Mouse (Mus musculus) heart, postnatal 0 days (tissue): Measurements from ENCODE around the gene Nova2. TPM values are rescaled to one million over a fixed set of nuclear protein-coding genes. Genes with fewer than 3 reads are reported as not detected.

Experiments used
- ATAC-seq: fragments of 200-750 bp; cut with Nextera tagmentation; 2 replicates; pipeline ENCODE4 v1.8.0; 2017; ENCODE audit warnings: low read depth, moderate number of reproducible peaks, moderate library complexity; ENCODE audit not compliant: insufficient read depth
- DNase-seq: peaks from one replicate; pipeline ENCODE4 v3.0.0-alpha.2; 2016; ENCODE audit warnings: low spot score
- H3K27ac ChIP-seq: fragments of 300-500 bp; sonication (generic); 2 replicates; pipeline ENCODE4 v1.5.1; 2014; ENCODE audit warnings: low read depth, mild to moderate bottlenecking
- H3K27me3 ChIP-seq: fragments of 300-500 bp; sonication (generic); 2 replicates; pipeline ENCODE4 v1.6.1; 2014; ENCODE audit warnings: low read length, mixed read lengths; ENCODE audit not compliant: control insufficient read depth, insufficient read depth
- H3K36me3 ChIP-seq: fragments of 300-500 bp; sonication (generic); replicated peaks from 2 replicates; pipeline ENCODE4 v1.6.1; 2014; ENCODE audit warnings: low read length, mixed read lengths; ENCODE audit not compliant: control insufficient read depth, insufficient read depth
- H3K4me1 ChIP-seq: fragments of 300-500 bp; sonication (generic); 2 replicates; pipeline ENCODE4 v1.6.1; 2014; ENCODE audit warnings: antibody characterized with exemption; ENCODE audit not compliant: control insufficient read depth, insufficient read depth
- H3K4me2 ChIP-seq: fragments of 300-500 bp; sonication (generic); 2 replicates; pipeline ENCODE4 v1.6.1; 2014; ENCODE audit warnings: low read depth, mild to moderate bottlenecking, low read length, moderate library complexity
- H3K4me3 ChIP-seq: fragments of 300-500 bp; sonication (generic); 2 replicates; pipeline ENCODE4 v1.5.1; 2014; ENCODE audit warnings: low read depth, low read length
- H3K9ac ChIP-seq: fragments of 300-500 bp; sonication (generic); replicated peaks from 2 replicates; pipeline ENCODE4 v1.6.1; 2014; ENCODE audit warnings: low read depth, low read length, mixed read lengths
- H3K9me3 ChIP-seq: fragments of 300-500 bp; sonication (generic); replicated peaks from 2 replicates; pipeline ENCODE4 v1.6.1; 2016; ENCODE audit warnings: low read length; ENCODE audit not compliant: control insufficient read depth
- CTCF ChIP-seq: IDR thresholded peaks from 2 replicates; pipeline ENCODE4 v1.5.1; 2016; ENCODE audit warnings: antibody characterized with exemption, control low read depth, low read depth
- EP300 ChIP-seq: IDR thresholded peaks from 2 replicates; pipeline ENCODE4 v1.6.1; 2016; ENCODE audit warnings: antibody characterized with exemption, low read depth
- WGBS: fragments of 180-500 bp; shearing (Covaris S2); extraction: QIAGEN DNeasy Blood & Tissue Kit; methylation state at CpG from one replicate; pipeline ENCODE4 v1.1.7; 2014; 5-methylcytosine and 5-hydroxymethylcytosine counted together
- polyA plus RNA-seq: library from polyadenylated mRNA; unstranded; fragments of >200 nt; fragmentation: Nextera tagmentation; extraction: Ambion mirVana; gene quantifications from 2 replicates; pipeline ENCODE4 v1.2.1, GENCODE M21; 2015
- total RNA-seq: library from RNA; depleted of rRNA; stranded (reverse); fragments of >200 nt; gene quantifications from 2 replicates; pipeline ENCODE4 v1.2.3, GENCODE M21; 2014; ENCODE audit warnings: low replicate concordance

Gene Nova2
- total and polyA plus RNA-seq, 2 experiments from 2014 or later, result 0.41 to 0.61 TPM

DNA sequence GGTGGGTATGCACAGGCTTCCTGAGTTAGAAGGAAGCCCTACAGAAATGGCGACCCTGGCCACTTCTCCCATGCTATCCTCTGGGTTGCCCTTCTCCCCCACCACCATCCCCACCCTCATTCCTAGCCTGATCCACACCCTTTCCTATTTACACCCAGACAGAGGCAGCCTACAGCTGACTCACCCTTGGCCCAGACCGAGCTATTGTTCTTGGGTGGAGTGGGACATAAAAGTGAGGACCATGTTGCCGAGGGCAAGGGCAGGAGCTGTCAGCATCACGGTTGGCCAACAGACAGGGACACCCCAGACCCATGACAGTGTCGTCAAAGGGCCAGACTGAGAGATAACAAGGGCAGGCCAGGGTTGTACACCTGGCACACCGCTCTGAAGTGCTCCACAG lies 22.5 kb downstream of the Nova2 start:
- peak; percentile 87 for ATAC-seq
- no peaks in the 10 kb centered on the region for H3K36me3 ChIP-seq
- H3K27ac ChIP-seq, result peak overlapping the region; percentile 69
- H3K9me3 ChIP-seq, result no peaks in the 10 kb centered on the region
- peak; percentile 36 for DNase-seq
- H3K4me1 ChIP-seq, result no peaks in the 10 kb centered on the region; the same call in 1 of the 2 replicates
- TF ChIP-seq CTCF, result no peak
- peak; percentile 83 for TF ChIP-seq EP300
- H3K9ac ChIP-seq, result no peak overlapping the region
- 40% methylated on average over 6 of the region's 6 CpGs for WGBS
- no peak overlapping the region for H3K4me3 ChIP-seq
- no peak overlapping the region for H3K4me2 ChIP-seq
- H3K27me3 ChIP-seq, result 0 out of 2 replicates have a peak, but pooled peaks cover 8% of the 10 kb centered on the region

DNA sequence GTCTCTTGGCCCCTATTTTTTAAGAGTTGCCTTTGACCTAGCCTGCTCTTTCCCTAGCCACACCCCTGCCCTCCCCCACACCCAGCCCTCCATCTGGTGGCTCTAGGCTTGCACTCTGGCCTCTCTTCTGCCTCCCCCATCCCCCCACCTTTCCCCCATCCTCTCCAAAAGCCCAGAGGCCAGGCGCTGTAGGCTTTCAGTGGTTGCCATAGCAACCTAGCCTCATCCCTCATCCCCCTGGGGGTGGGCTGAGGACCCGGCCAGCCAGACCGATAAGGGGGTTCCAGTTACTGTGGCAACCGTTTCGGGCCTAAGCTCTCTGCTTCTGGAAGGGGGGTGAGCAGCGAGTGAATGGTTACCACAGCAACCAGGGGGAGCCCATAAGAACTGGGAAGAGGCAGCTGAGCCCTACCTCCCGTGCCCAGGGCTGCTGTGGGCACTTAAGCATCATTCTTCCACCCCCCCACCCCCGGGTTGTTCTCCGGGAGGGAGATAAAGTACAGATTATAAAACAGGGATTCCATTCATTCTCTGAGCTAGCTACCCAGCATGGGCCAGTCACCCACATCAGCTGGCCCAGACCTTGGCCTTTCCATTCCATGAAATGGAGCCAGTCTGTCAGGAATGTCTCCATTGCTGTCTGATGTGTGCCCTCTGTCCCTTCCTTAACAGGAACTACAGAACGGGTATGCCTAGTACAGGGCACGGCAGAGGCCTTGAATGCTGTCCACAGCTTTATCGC lies 24.3 kb downstream of the Nova2 start:
- no peak overlapping the region for H3K4me3 ChIP-seq
- TF ChIP-seq EP300 (no peak), CTCF (no peak)
- no peaks in the 10 kb centered on the region for H3K9me3 ChIP-seq
- H3K9ac ChIP-seq, result no peak overlapping the region
- DNase-seq (no peak), ATAC-seq (no peak)
- WGBS, result 34% methylated on average over 12 of the region's 12 CpGs
- H3K4me1 ChIP-seq, result no peaks in the 10 kb centered on the region; the same call in 1 of the 2 replicates
- H3K4me2 ChIP-seq, result no peak overlapping the region
- H3K27me3 ChIP-seq, result 0 out of 2 replicates have a peak, but pooled peaks cover 8% of the 10 kb centered on the region
- H3K27ac ChIP-seq, result peak overlapping the region; percentile 14
- no peaks in the 10 kb centered on the region for H3K36me3 ChIP-seq

DNA sequence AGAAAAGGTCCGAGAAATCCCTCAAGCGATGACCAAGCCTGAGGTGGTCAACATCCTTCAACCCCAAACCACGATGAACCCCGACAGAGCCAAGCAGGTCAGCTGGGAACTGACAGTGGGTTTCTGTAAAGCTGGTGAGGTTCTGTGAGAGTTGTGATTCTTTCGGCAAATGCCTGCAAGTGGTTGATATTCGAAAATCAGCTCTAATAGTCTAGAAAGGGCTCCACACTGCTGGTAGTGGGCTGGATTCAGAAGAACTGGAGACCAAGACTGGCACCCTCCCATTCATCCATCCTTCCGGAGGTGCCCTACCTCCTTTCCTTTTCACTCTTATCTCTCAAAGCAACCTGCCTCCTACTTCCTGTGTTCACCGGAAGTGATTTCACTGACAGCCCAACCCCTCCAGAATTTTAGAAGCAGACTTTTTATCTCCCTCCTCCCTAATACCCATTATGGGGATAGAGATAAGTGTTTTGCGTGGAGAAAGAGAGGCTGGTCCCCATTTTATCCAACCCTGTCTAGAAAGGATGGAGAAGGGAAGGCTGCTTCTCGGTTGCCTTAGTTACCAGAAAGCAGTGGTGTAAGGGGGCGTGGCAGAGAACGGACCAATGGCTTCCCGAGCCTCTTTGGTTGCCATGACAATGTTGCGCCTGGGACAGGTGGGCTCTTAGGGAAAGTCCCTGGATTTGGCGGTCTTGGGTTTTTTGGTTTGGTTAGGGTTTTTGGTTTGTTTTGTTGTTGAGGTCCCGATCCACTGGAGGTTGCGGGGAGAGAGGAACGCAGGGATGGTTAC lies 25.0 kb downstream of the Nova2 start:
- no peak overlapping the region for H3K4me3 ChIP-seq
- 0 out of 2 replicates have a peak, but pooled peaks have one; percentile 29 for TF ChIP-seq EP300
- no peak for TF ChIP-seq CTCF
- no peak overlapping the region for H3K4me2 ChIP-seq
- H3K36me3 ChIP-seq, result no peaks in the 10 kb centered on the region
- H3K4me1 ChIP-seq, result no peaks in the 10 kb centered on the region; the same call in 1 of the 2 replicates
- H3K9me3 ChIP-seq, result no peaks in the 10 kb centered on the region
- ATAC-seq, result no peak
- H3K27ac ChIP-seq, result peak overlapping the region; percentile 14
- WGBS, result 24% methylated on average over 18 of the region's 18 CpGs
- 0 out of 2 replicates have a peak, but pooled peaks cover 8% of the 10 kb centered on the region for H3K27me3 ChIP-seq
- no peak for DNase-seq
- no peak overlapping the region for H3K9ac ChIP-seq

DNA sequence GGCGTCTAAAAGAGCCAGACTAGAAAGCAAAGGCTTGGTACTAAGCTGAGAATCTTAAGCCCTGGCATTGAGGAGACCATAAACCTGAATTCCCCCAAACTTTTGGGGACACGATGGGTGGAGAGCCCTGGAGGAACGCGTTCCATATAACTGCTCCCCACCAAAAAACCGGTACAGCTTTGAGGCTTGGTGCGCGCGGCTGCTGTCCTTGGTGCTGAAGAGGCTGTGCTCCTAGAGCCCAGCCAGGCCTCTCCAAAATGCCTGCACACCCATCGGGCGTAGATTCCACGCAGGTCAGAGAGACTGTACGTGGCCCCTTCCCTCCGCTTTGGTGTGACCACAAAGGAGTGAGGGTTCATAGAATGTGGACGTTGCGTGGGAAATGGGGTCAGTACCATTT lies 25.7 kb downstream of the Nova2 start:
- DNase-seq (no peak), ATAC-seq (no peak)
- no peaks in the 10 kb centered on the region; the same call in 1 of the 2 replicates for H3K4me1 ChIP-seq
- no peak overlapping the region for H3K4me2 ChIP-seq
- no peaks in the 10 kb centered on the region for H3K36me3 ChIP-seq
- no peak for TF ChIP-seq CTCF
- TF ChIP-seq EP300, result no peak
- H3K4me3 ChIP-seq, result no peak overlapping the region
- 13% methylated on average over 15 of the region's 15 CpGs for WGBS
- H3K9ac ChIP-seq, result no peak overlapping the region
- H3K27me3 ChIP-seq, result 0 out of 2 replicates have a peak, but pooled peaks cover 8% of the 10 kb centered on the region
- H3K27ac ChIP-seq, result no peak overlapping the region
- H3K9me3 ChIP-seq, result no peaks in the 10 kb centered on the region

DNA sequence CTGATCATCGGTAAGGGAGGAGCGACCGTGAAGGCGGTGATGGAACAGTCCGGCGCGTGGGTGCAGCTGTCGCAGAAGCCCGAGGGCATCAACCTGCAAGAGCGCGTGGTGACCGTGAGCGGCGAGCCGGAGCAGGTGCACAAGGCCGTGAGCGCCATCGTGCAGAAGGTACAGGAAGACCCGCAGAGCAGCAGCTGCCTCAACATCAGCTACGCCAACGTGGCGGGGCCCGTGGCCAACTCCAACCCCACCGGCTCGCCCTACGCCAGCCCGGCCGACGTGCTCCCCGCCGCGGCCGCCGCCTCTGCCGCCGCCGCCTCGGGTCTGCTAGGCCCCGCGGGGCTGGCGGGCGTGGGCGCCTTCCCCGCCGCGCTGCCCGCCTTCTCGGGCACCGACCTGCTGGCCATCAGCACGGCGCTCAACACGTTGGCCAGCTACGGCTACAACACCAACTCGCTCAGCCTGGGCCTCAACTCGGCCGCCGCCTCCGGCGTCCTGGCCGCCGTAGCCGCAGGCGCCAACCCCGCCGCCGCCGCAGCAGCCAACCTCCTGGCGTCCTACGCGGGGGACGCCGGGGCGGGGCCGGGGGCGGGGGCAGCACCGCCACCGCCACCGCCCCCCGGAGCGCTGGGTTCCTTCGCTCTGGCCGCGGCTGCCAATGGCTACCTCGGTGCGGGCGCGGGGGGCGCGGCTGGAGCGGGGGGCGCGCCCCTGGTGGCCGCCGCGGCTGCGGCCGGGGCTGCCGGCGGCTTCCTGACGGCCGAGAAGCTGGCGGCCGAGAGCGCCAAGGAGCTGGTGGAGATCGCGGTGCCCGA lies 32.1 kb downstream of the Nova2 start:
- H3K27me3 ChIP-seq, result peaks cover 36% of the 10 kb centered on the region
- no peaks in the 10 kb centered on the region for H3K36me3 ChIP-seq
- peak overlapping the region; percentile 12; the same call in 1 of the 2 replicates for H3K27ac ChIP-seq
- no peaks in the 10 kb centered on the region for H3K9me3 ChIP-seq
- no peak for TF ChIP-seq EP300
- no peak for TF ChIP-seq CTCF
- DNase-seq (peak; percentile 61), ATAC-seq (peak; percentile 77)
- H3K9ac ChIP-seq, result peak overlapping the region; percentile 46; the same call in 1 of the 2 replicates
- peak overlapping the region; percentile 92 for H3K4me2 ChIP-seq
- H3K4me1 ChIP-seq, result peaks cover 8% of the 10 kb centered on the region; the same call in 1 of the 2 replicates
- WGBS, result under 1% methylated on average over 93 of the region's 107 CpGs
- H3K4me3 ChIP-seq, result peak overlapping the region; percentile 60
